Mouse (Mus musculus) T-cell, adult 2 months (primary cell): ENCODE results near the gene Ttll9.

Source experiments
- DNase-seq: peaks from one replicate; pipeline ENCODE4 v3.0.0; 2022; ENCODE audit warnings: low spot score

Gene Ttll9

GRCm38 (mm10) chr2:152962091-152962793 is at the start of gene Ttll9:
Gene Ttll9 (plus strand): TSS chr2:152962485.
- peak; percentile 19 for DNase-seq

GRCm38 (mm10) chr2:152913471-152913870 is 48.8 kb upstream of the Ttll9 start:
- DNase-seq, result no peak

GRCm38 (mm10) chr2:152914310-152915120 is 47.8 kb upstream of the Ttll9 start:
- DNase-seq, result peak; percentile 75

- no peak for DNase-seq
Measured at GRCm38 (mm10) chr2:152915453-152915852, 46.8 kb upstream of the Ttll9 start.

- DNase-seq, result no peak
Measured at GRCm38 (mm10) chr2:152916111-152916510, 46.2 kb upstream of the Ttll9 start.

- DNase-seq, result no peak
Measured at GRCm38 (mm10) chr2:152917671-152918070, 44.6 kb upstream of the Ttll9 start.

- DNase-seq, result no peak
Measured at GRCm38 (mm10) chr2:152922376-152922775, 39.9 kb upstream of the Ttll9 start.

- DNase-seq, result no peak
Measured at GRCm38 (mm10) chr2:152923621-152924020, 38.7 kb upstream of the Ttll9 start.

GRCm38 (mm10) chr2:152924128-152924527 is 38.2 kb upstream of the Ttll9 start:
- no peak for DNase-seq

- DNase-seq, result no peak
Measured at GRCm38 (mm10) chr2:152924543-152924942, 37.7 kb upstream of the Ttll9 start.

GRCm38 (mm10) chr2:152925189-152925872 is 37.0 kb upstream of the Ttll9 start:
- DNase-seq, result no peak

- no peak for DNase-seq
Measured at GRCm38 (mm10) chr2:152926896-152927295, 35.4 kb upstream of the Ttll9 start.

- no peak for DNase-seq
Measured at GRCm38 (mm10) chr2:152927371-152927770, 34.9 kb upstream of the Ttll9 start.

GRCm38 (mm10) chr2:152928219-152928987 is 33.9 kb upstream of the Ttll9 start:
- DNase-seq, result no peak

GRCm38 (mm10) chr2:152928988-152929370 is 33.3 kb upstream of the Ttll9 start:
- DNase-seq, result no peak

- DNase-seq, result no peak
Measured at GRCm38 (mm10) chr2:152930276-152930675, 32.0 kb upstream of the Ttll9 start.

GRCm38 (mm10) chr2:152931456-152932160 is 30.7 kb upstream of the Ttll9 start:
- DNase-seq, result no peak

GRCm38 (mm10) chr2:152933048-152933447 is 29.2 kb upstream of the Ttll9 start, which contains the start of gene Foxs1:
Gene Foxs1 (minus strand): TSS chr2:152933208.
- no peak for DNase-seq

- DNase-seq, result no peak
Measured at GRCm38 (mm10) chr2:152933614-152934013, 28.7 kb upstream of the Ttll9 start.

- peak; percentile 34 for DNase-seq
Measured at GRCm38 (mm10) chr2:152939846-152940245, 22.4 kb upstream of the Ttll9 start.

GRCm38 (mm10) chr2:152941106-152941505 is 21.2 kb upstream of the Ttll9 start:
- DNase-seq, result no peak
